Mouse (Mus musculus): Measurements from ENCODE around the gene Cradd. TPM values are rescaled to one million over a fixed set of nuclear protein-coding genes. Genes with fewer than 3 reads are reported as not detected.

Cradd gene
- polyA plus RNA-seq, 1 experiment from 2014 or later, result 14.4 TPM

GRCm38 (mm10) chr10:95264485-95265321 is 59.2 kb downstream of the Cradd start:
- peak; percentile 44; the same call in 1 of the 2 replicates for ATAC-seq (ENCODE audit: low FRiP score, low read depth)
- WGBS, result 3% methylated on average over 37 of the region's 37 CpGs

GRCm38 (mm10) chr10:95262388-95262787 is 61.5 kb downstream of the Cradd start:
- Histone ChIP-seq H3K9me3 (no peaks in the 10 kb centered on the region), H3K4me3 (no peak overlapping the region), H3K9ac (replicated peaks) (no peak overlapping the region), H3K27me3 (peaks cover 36% of the 10 kb centered on the region), H3K4me2 (replicated peaks) (no peak overlapping the region), H3K36me3 (no peaks in the 10 kb centered on the region), H3K27ac (replicated peaks) (no peak overlapping the region), H3K4me1 (peaks cover 41% of the 10 kb centered on the region)
- 13% methylated on average over 11 of the region's 11 CpGs for WGBS
- ATAC-seq (ENCODE audit: low FRiP score, low read depth), result no peak

More at GRCm38 (mm10) chr10:95264485-95265321, 59.2 kb downstream of the Cradd start:
- Histone ChIP-seq H3K4me3 (peak overlapping the region; percentile 41), H3K27me3 (peaks cover 36% of the 10 kb centered on the region), H3K9me3 (no peaks in the 10 kb centered on the region), H3K4me1 (peaks cover 34% of the 10 kb centered on the region), H3K27ac (replicated peaks) (no peak overlapping the region), H3K36me3 (no peaks in the 10 kb centered on the region), H3K4me2 (replicated peaks) (peak overlapping the region; percentile 63), H3K9ac (replicated peaks) (peak overlapping the region; percentile 54)

- no peak overlapping the region for H3K9ac ChIP-seq (replicated peaks)
- peaks cover 39% of the 10 kb centered on the region for H3K4me1 ChIP-seq
- H3K36me3 ChIP-seq, result no peaks in the 10 kb centered on the region
- H3K4me3 ChIP-seq, result no peak overlapping the region
- H3K9me3 ChIP-seq, result no peaks in the 10 kb centered on the region
- peaks cover 33% of the 10 kb centered on the region for H3K27me3 ChIP-seq
- ATAC-seq (ENCODE audit: low FRiP score, low read depth), result no peak
- WGBS, result 32% methylated on average over 2 of the region's 2 CpGs
- H3K27ac ChIP-seq (replicated peaks), result no peak overlapping the region
- no peak overlapping the region for H3K4me2 ChIP-seq (replicated peaks)
These were observed 62.7 kb downstream of the Cradd start for GRCm38 (mm10) chr10:95261279-95261678.

- no peak overlapping the region for H3K9ac ChIP-seq (replicated peaks)
- peaks cover 35% of the 10 kb centered on the region for H3K4me1 ChIP-seq
- no peak overlapping the region for H3K27ac ChIP-seq (replicated peaks)
- 87% methylated on average over 3 of the region's 3 CpGs for WGBS
- no peak for ATAC-seq (ENCODE audit: low FRiP score, low read depth)
- no peaks in the 10 kb centered on the region for H3K9me3 ChIP-seq
- peaks cover 25% of the 10 kb centered on the region for H3K27me3 ChIP-seq
- H3K4me2 ChIP-seq (replicated peaks), result no peak overlapping the region
- H3K4me3 ChIP-seq, result no peak overlapping the region
- H3K36me3 ChIP-seq, result no peaks in the 10 kb centered on the region
These were observed 63.5 kb downstream of the Cradd start for GRCm38 (mm10) chr10:95260420-95260819.

- no peaks in the 10 kb centered on the region for H3K36me3 ChIP-seq
- WGBS, result 67% methylated on average over 10 of the region's 10 CpGs
- peaks cover 34% of the 10 kb centered on the region for H3K4me1 ChIP-seq
- H3K9ac ChIP-seq (replicated peaks), result no peak overlapping the region
- ATAC-seq (ENCODE audit: low FRiP score, low read depth), result no peak
- no peaks in the 10 kb centered on the region for H3K9me3 ChIP-seq
- H3K4me2 ChIP-seq (replicated peaks), result no peak overlapping the region
- H3K4me3 ChIP-seq, result no peak overlapping the region
- peaks cover 18% of the 10 kb centered on the region for H3K27me3 ChIP-seq
- no peak overlapping the region for H3K27ac ChIP-seq (replicated peaks)
These were observed 65.3 kb downstream of the Cradd start for GRCm38 (mm10) chr10:95258471-95259155.

GRCm38 (mm10) chr10:95257979-95258378 is 66.0 kb downstream of the Cradd start:
- Histone ChIP-seq H3K4me3 (no peak overlapping the region), H3K4me1 (peaks cover 34% of the 10 kb centered on the region), H3K27ac (replicated peaks) (no peak overlapping the region), H3K27me3 (peaks cover 14% of the 10 kb centered on the region), H3K4me2 (replicated peaks) (no peak overlapping the region), H3K9me3 (no peaks in the 10 kb centered on the region), H3K9ac (replicated peaks) (no peak overlapping the region), H3K36me3 (no peaks in the 10 kb centered on the region)
- ATAC-seq (ENCODE audit: low FRiP score, low read depth), result no peak
- WGBS, result 59% methylated on average over 8 of the region's 8 CpGs

- H3K4me1 ChIP-seq, result peaks cover 29% of the 10 kb centered on the region
- H3K36me3 ChIP-seq, result no peaks in the 10 kb centered on the region
- ATAC-seq (ENCODE audit: low FRiP score, low read depth), result peak; percentile 51; the same call in 1 of the 2 replicates
- H3K4me3 ChIP-seq, result no peak overlapping the region
- 16% methylated on average over 7 of the region's 7 CpGs for WGBS
- H3K27me3 ChIP-seq, result peaks cover 9% of the 10 kb centered on the region; the same call in 1 of the 2 replicates
- no peak overlapping the region for H3K27ac ChIP-seq (replicated peaks)
- H3K9me3 ChIP-seq, result no peaks in the 10 kb centered on the region
- no peak overlapping the region for H3K9ac ChIP-seq (replicated peaks)
- peak overlapping the region; percentile 35; the same call in 1 of the 2 replicates for H3K4me2 ChIP-seq (replicated peaks)
These were observed 67.8 kb downstream of the Cradd start for GRCm38 (mm10) chr10:95256095-95256494.

GRCm38 (mm10) chr10:95255018-95255680 is 68.8 kb downstream of the Cradd start:
- Histone ChIP-seq H3K4me1 (peaks cover 29% of the 10 kb centered on the region), H3K4me3 (no peak overlapping the region), H3K9me3 (no peaks in the 10 kb centered on the region), H3K4me2 (replicated peaks) (no peak overlapping the region), H3K27me3 (peaks cover 12% of the 10 kb centered on the region; the same call in 1 of the 2 replicates), H3K9ac (replicated peaks) (no peak overlapping the region), H3K36me3 (no peaks in the 10 kb centered on the region), H3K27ac (replicated peaks) (no peak overlapping the region)
- 84% methylated on average over 8 of the region's 8 CpGs for WGBS
- no peak for ATAC-seq (ENCODE audit: low FRiP score, low read depth)

- ATAC-seq (ENCODE audit: low FRiP score, low read depth), result no peak
- peaks cover 29% of the 10 kb centered on the region for H3K4me1 ChIP-seq
- H3K4me3 ChIP-seq, result no peak overlapping the region
- H3K27me3 ChIP-seq, result peaks cover 12% of the 10 kb centered on the region; the same call in 1 of the 2 replicates
- no peak overlapping the region for H3K4me2 ChIP-seq (replicated peaks)
- no peaks in the 10 kb centered on the region for H3K9me3 ChIP-seq
- no peak overlapping the region for H3K9ac ChIP-seq (replicated peaks)
- H3K36me3 ChIP-seq, result no peaks in the 10 kb centered on the region
- WGBS, result 42% methylated on average over 13 of the region's 13 CpGs
- no peak overlapping the region for H3K27ac ChIP-seq (replicated peaks)
These were observed 69.4 kb downstream of the Cradd start for GRCm38 (mm10) chr10:95254453-95255001.

- Histone ChIP-seq H3K4me1 (peaks cover 29% of the 10 kb centered on the region), H3K27ac (replicated peaks) (no peak overlapping the region), H3K9me3 (no peaks in the 10 kb centered on the region), H3K27me3 (peaks cover 12% of the 10 kb centered on the region; the same call in 1 of the 2 replicates), H3K4me2 (replicated peaks) (no peak overlapping the region), H3K9ac (replicated peaks) (no peak overlapping the region), H3K36me3 (no peaks in the 10 kb centered on the region), H3K4me3 (no peak overlapping the region)
- WGBS, result 61% methylated on average over 3 of the region's 3 CpGs
- no peak for ATAC-seq (ENCODE audit: low FRiP score, low read depth)
These were observed 69.9 kb downstream of the Cradd start for GRCm38 (mm10) chr10:95254046-95254445.

- ATAC-seq (ENCODE audit: low FRiP score, low read depth), result no peak
- Histone ChIP-seq H3K4me2 (replicated peaks) (no peak overlapping the region), H3K9ac (replicated peaks) (no peak overlapping the region), H3K27ac (replicated peaks) (no peak overlapping the region), H3K9me3 (no peaks in the 10 kb centered on the region), H3K36me3 (no peaks in the 10 kb centered on the region), H3K27me3 (peaks cover 12% of the 10 kb centered on the region; the same call in 1 of the 2 replicates), H3K4me3 (no peak overlapping the region), H3K4me1 (peaks cover 20% of the 10 kb centered on the region)
- WGBS, result 78% methylated on average over 16 of the region's 16 CpGs
These were observed 72.3 kb downstream of the Cradd start for GRCm38 (mm10) chr10:95251674-95252073.

Measured in midbrain, embryonic 12.5 days (tissue).